Mouse (Mus musculus) liver, adult 2 months (tissue): Measurements from ENCODE around the gene Bloc1s2.

Experiments
- CTCF ChIP-seq: fragments of 200-500 bp; IDR thresholded peaks from 2 replicates; pipeline ENCODE4 v1.5.1; 2011; ENCODE audit warnings: low read depth, low read length, control low read depth
- POLR2A ChIP-seq: fragments of 200-500 bp; IDR thresholded peaks from 2 replicates; pipeline ENCODE4 v1.6.1; 2011; ENCODE audit warnings: low read length, control low read depth; ENCODE audit not compliant: insufficient read depth; ENCODE audit errors: extremely low read depth

GRCm38 (mm10) chr19:44159386-44159785 is 13.1 kb upstream of the Bloc1s2 start:
- no peak for TF ChIP-seq POLR2A
- TF ChIP-seq CTCF, result no peak
